Mouse (Mus musculus) myocyte (in vitro differentiated cells): ENCODE results near the gene Fam189a1.

Experiments used
- CEBPB ChIP-seq: IDR thresholded peaks from 2 replicates; pipeline ENCODE4 v1.6.1; 2011; ENCODE audit warnings: mild to moderate bottlenecking, moderate library complexity; ENCODE audit not compliant: poor library complexity, insufficient read depth, severe bottlenecking
- E2F4 ChIP-seq: IDR thresholded peaks from one replicate; pipeline ENCODE4 v1.6.1; 2011; ENCODE audit warnings: mild to moderate bottlenecking, control low read depth, moderate library complexity; ENCODE audit not compliant: insufficient read depth
- MAX ChIP-seq: IDR thresholded peaks from one replicate; pipeline ENCODE4 v1.6.1; 2011; ENCODE audit warnings: low read depth, mild to moderate bottlenecking, control low read depth
- MYOG ChIP-seq, 3 experiments: IDR thresholded peaks; one replicate each; pipeline ENCODE4 v1.6.1; 2011; ENCODE audit warnings: control low read depth in 2 of 3, low read depth in 2 of 3, mild to moderate bottlenecking in 2 of 3; ENCODE audit not compliant: insufficient read length in 2 of 3, control insufficient read depth in 1 of 3, insufficient read depth in 1 of 3
- POLR2A ChIP-seq: IDR thresholded peaks from one replicate; pipeline ENCODE4 v1.6.1; 2011; ENCODE audit warnings: low read depth, mild to moderate bottlenecking, control low read depth, moderate library complexity; ENCODE audit not compliant: insufficient read length
- POLR2AphosphoS2 ChIP-seq: IDR thresholded peaks from one replicate; pipeline ENCODE4 v1.6.1; 2011; ENCODE audit warnings: low read depth, control low read depth; ENCODE audit not compliant: insufficient read length
- REST ChIP-seq: IDR thresholded peaks from one replicate; pipeline ENCODE4 v1.6.1; 2011; ENCODE audit warnings: mild to moderate bottlenecking, control low read depth, moderate library complexity; ENCODE audit not compliant: insufficient read depth, insufficient read length
- TCF3 ChIP-seq: IDR thresholded peaks from one replicate; pipeline ENCODE4 v1.6.1; 2011; ENCODE audit warnings: low read depth, control low read depth; ENCODE audit not compliant: insufficient read length
- USF1 ChIP-seq: IDR thresholded peaks from one replicate; pipeline ENCODE4 v1.6.1; 2011; ENCODE audit warnings: low read depth, mild to moderate bottlenecking, control low read depth, moderate library complexity

- TF ChIP-seq TCF3 = no peak
- TF ChIP-seq MYOG (IDR thresholded peaks at IDR 0.05; ENCODE audit: control insufficient read depth in 1 of 3, insufficient read depth in 1 of 3, insufficient read length in 2 of 3, low read depth in 2 of 3) = no peak
- no peak for TF ChIP-seq USF1
- no peak for TF ChIP-seq POLR2A
- TF ChIP-seq MAX = no peak
- no peak for TF ChIP-seq E2F4
- no peak for TF ChIP-seq POLR2AphosphoS2
- TF ChIP-seq REST = no peak
- no peak for TF ChIP-seq CEBPB
Measured at GRCm38 (mm10) chr7:65156514-65156911, at the start of gene Fam189a1.
